Mouse (Mus musculus): Measurements from ENCODE around the gene Olfr847. TPM values are rescaled to one million over a fixed set of nuclear protein-coding genes. Genes with fewer than 3 reads are reported as not detected.

The Olfr847 gene
- total RNA-seq (2012; rRNA removed): not detected in 2 replicates
- not detected in 2 replicates for total RNA-seq (2014; rRNA removed)
- polyA plus RNA-seq (2012; ENCODE audit: insufficient read length, low read depth): not detected in 2 replicates

DNA sequence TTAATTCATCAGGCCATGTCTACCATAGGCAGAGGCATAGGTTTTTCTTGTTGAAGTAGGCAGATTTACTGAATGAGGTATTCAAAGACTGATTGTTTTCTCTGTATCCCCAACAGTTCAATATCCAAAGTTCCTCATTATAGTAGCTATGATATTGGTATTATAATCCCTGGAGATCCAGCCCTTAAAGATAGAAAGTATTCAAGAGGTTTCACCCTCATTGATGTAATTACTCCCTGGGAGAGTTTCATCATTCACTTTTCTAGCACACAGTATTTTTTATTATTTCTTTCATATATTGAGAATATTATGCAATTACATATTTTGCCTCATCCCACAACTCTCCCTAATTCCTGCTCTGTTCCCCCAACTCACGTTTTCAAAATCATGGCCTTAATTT is at the start of gene Olfr847:
Gene Olfr847 (minus strand): TSS at position 101 of the 400 bp plus-strand sequence.
- Histone ChIP-seq H3K27ac (ENCODE audit: insufficient read depth, low read depth) (no peak within 1 kb of the TSS), H3K79me2 (replicated peaks; ENCODE audit: control insufficient read depth, extremely low read depth, insufficient read depth, poor library complexity, severe bottlenecking) (no peaks in the 10 kb centered on the region), H3K9me3 (replicated peaks; ENCODE audit: low read length) (no peaks in the 10 kb centered on the region), H3K27me3 (replicated peaks) (no peaks in the 10 kb centered on the region), H3K4me2 (ENCODE audit: insufficient read depth, low read depth, poor library complexity, severe bottlenecking) (no peak within 1 kb of the TSS), H3K4me3 (replicated peaks in 1 of 3; ENCODE audit: low read depth in 2 of 3, low read length in 2 of 3, poor library complexity in 1 of 3) (no peak within 1 kb of the TSS), H3K36me3 (replicated peaks in 1 of 2; ENCODE audit: control insufficient read depth in 1 of 2, insufficient read depth in 1 of 2, low read length in 1 of 2) (no peaks in the 10 kb centered on the region), H3K9ac (ENCODE audit: insufficient read depth, low read depth) (no peak within 1 kb of the TSS), H3K4me1 (ENCODE audit: control insufficient read depth in 1 of 2, insufficient read depth in 2 of 2) (no peaks in the 10 kb centered on the region)
- no peak for DNase-seq (ENCODE audit: extremely low read depth)
- in situ Hi-C loops (cut with MboI; ENCODE audit: low pct_ligation_motif_present, low pct_unique_long_range_greater_than_20kb, low sequenced_read_pairs) (no loop called here), dilution Hi-C loops (cut with MboI; ENCODE audit: extremely low pct_ligation_motif_present, extremely low pct_unique_long_range_greater_than_20kb, low sequenced_read_pairs) (no loop called here)
- TF ChIP-seq BHLHE40 (IDR thresholded peaks at IDR 0.05; ENCODE audit: low read depth, low read length): no peak

DNA sequence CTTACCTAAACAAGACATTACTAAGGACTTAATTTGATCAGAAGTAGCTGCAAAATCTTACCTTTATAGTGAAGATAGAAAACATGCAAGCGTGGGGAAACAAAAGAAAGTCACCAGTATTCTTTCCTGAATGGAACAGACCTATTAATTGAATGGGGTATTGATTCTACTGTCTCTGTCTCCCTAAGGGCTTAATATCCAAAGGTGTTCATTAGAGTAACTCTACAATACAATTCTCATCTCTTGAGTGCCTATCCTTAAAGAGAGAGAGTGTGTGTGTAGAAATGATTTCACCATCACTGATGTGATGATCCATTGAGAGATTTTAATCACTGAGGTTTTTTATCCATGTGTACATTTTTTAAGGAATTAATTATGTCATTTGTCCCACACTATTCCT is 14.6 kb downstream of the Olfr847 start, which contains the start of gene Olfr846:
Gene Olfr846 (minus strand): TSS at position 101 of the 400 bp plus-strand sequence.
- Histone ChIP-seq H3K9ac (ENCODE audit: insufficient read depth, low read depth) (no peak within 1 kb of the TSS), H3K79me2 (replicated peaks; ENCODE audit: control insufficient read depth, extremely low read depth, insufficient read depth, poor library complexity, severe bottlenecking) (no peaks in the 10 kb centered on the region), H3K27ac (ENCODE audit: insufficient read depth, low read depth) (no peak within 1 kb of the TSS), H3K4me3 (replicated peaks in 1 of 3; ENCODE audit: low read depth in 2 of 3, low read length in 2 of 3, poor library complexity in 1 of 3) (no peak within 1 kb of the TSS), H3K36me3 (replicated peaks in 1 of 2; ENCODE audit: control insufficient read depth in 1 of 2, insufficient read depth in 1 of 2, low read length in 1 of 2) (no peaks in the 10 kb centered on the region), H3K9me3 (replicated peaks; ENCODE audit: low read length) (no peaks in the 10 kb centered on the region), H3K4me2 (ENCODE audit: insufficient read depth, low read depth, poor library complexity, severe bottlenecking) (no peak within 1 kb of the TSS), H3K27me3 (replicated peaks) (no peaks in the 10 kb centered on the region), H3K4me1 (ENCODE audit: control insufficient read depth in 1 of 2, insufficient read depth in 2 of 2) (no peaks in the 10 kb centered on the region)
- DNase-seq (ENCODE audit: extremely low read depth): no peak
- dilution Hi-C loops (cut with MboI; ENCODE audit: extremely low pct_ligation_motif_present, extremely low pct_unique_long_range_greater_than_20kb, low sequenced_read_pairs) (no loop called here), in situ Hi-C loops (cut with MboI; ENCODE audit: low pct_ligation_motif_present, low pct_unique_long_range_greater_than_20kb, low sequenced_read_pairs) (no loop called here)
- TF ChIP-seq USF2 (conservative IDR thresholded peaks at IDR 0.05; ENCODE audit: low read depth, low read length) (no peak), EP300 (IDR thresholded peaks at IDR 0.05; ENCODE audit: low read length) (no peak), ZMIZ1 (IDR thresholded peaks at IDR 0.05; ENCODE audit: low read depth, low read length) (no peak), NELFE (IDR thresholded peaks at IDR 0.05; ENCODE audit: low read depth, low read length) (no peak), POLR2A (IDR thresholded peaks at IDR 0.05; ENCODE audit: low read depth, low read length) (no peak), MXI1 (IDR thresholded peaks at IDR 0.05; ENCODE audit: low read depth, low read length) (no peak), MYC (IDR thresholded peaks at IDR 0.05; ENCODE audit: low read depth, low read length) (no peak), RCOR1 (conservative IDR thresholded peaks at IDR 0.05; ENCODE audit: low read depth, low read length) (no peak), CTCF (conservative IDR thresholded peaks at IDR 0.05 in 1 of 2, IDR thresholded peaks at IDR 0.05 in 1 of 2; ENCODE audit: low read depth in 2 of 2, low read length in 2 of 2) (no peak)

DNA sequence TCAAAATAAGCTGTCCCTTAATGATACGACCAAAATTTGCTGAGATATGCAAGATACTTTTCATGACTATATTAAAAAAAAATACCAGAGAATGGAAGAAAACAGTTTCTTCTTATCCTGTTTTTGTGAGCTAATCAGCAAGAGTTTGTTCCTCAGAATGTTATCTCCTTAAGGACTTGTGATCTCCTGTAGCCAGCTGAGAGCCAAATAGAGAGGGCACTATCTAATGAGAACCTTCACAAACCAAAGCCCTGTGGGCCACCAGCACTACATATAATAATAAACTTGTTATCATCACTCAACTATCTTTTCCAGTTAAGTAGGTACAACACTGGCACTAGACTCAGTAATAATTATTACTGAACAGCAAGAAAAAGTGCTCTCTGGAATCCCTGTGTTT is 42.3 kb downstream of the Olfr847 start, which contains the start of gene Olfr845:
Gene Olfr845 (plus strand): TSS at position 301 of the 400 bp plus-strand sequence.
- Histone ChIP-seq H3K79me2 (replicated peaks; ENCODE audit: control insufficient read depth, extremely low read depth, insufficient read depth, poor library complexity, severe bottlenecking) (no peaks in the 10 kb centered on the region), H3K9me3 (replicated peaks; ENCODE audit: low read length) (no peaks in the 10 kb centered on the region), H3K27ac (ENCODE audit: insufficient read depth, low read depth) (no peak within 1 kb of the TSS), H3K4me2 (ENCODE audit: insufficient read depth, low read depth, poor library complexity, severe bottlenecking) (no peak within 1 kb of the TSS), H3K36me3 (replicated peaks in 1 of 2; ENCODE audit: control insufficient read depth in 1 of 2, insufficient read depth in 1 of 2, low read length in 1 of 2) (no peaks in the 10 kb centered on the region), H3K27me3 (replicated peaks) (no peaks in the 10 kb centered on the region), H3K9ac (ENCODE audit: insufficient read depth, low read depth) (no peak within 1 kb of the TSS), H3K4me3 (replicated peaks in 1 of 3; ENCODE audit: low read depth in 2 of 3, low read length in 2 of 3, poor library complexity in 1 of 3) (no peak within 1 kb of the TSS), H3K4me1 (ENCODE audit: control insufficient read depth in 1 of 2, insufficient read depth in 2 of 2) (no peaks in the 10 kb centered on the region)
- TF ChIP-seq POLR2A (IDR thresholded peaks at IDR 0.05; ENCODE audit: low read depth, low read length) (no peak), ZKSCAN1 (IDR thresholded peaks at IDR 0.05; ENCODE audit: borderline replicate concordance, low read depth, low read length) (no peak), JUND (conservative IDR thresholded peaks at IDR 0.05; ENCODE audit: low read depth, low read length) (no peak), MXI1 (IDR thresholded peaks at IDR 0.05; ENCODE audit: low read depth, low read length) (no peak), MAX (IDR thresholded peaks at IDR 0.05; ENCODE audit: low read length) (no peak), TCF12 (IDR thresholded peaks at IDR 0.05; ENCODE audit: low read depth, low read length) (no peak), MAZ (IDR thresholded peaks at IDR 0.05; ENCODE audit: low read depth, low read length) (no peak), BHLHE40 (IDR thresholded peaks at IDR 0.05; ENCODE audit: low read depth, low read length) (no peak)
- DNase-seq (ENCODE audit: extremely low read depth): no peak
- in situ Hi-C loops (cut with MboI; ENCODE audit: low pct_ligation_motif_present, low pct_unique_long_range_greater_than_20kb, low sequenced_read_pairs): no loop called here
- dilution Hi-C loops (cut with MboI; ENCODE audit: extremely low pct_ligation_motif_present, extremely low pct_unique_long_range_greater_than_20kb, low sequenced_read_pairs): no loop called here

Other genes starting within 250 kb of the Olfr847 start
- gene Olfr837, start 242.4 kb downstream of the Olfr847 start, total RNA-seq (2012; rRNA removed): not detected in 2 replicates
- gene Olfr837, start 242.4 kb downstream of the Olfr847 start, total RNA-seq (2014; rRNA removed): not detected in 2 replicates
- gene Olfr837, start 242.4 kb downstream of the Olfr847 start, polyA plus RNA-seq (2012; ENCODE audit: insufficient read length, low read depth): not detected in 2 replicates
- under 0.01 TPM in 1 of 2 replicates, not detected in the other for gene Olfr839-ps1, start 201.4 kb downstream of the Olfr847 start, total RNA-seq (2012; rRNA removed)
- gene Olfr839-ps1, start 201.4 kb downstream of the Olfr847 start, total RNA-seq (2014; rRNA removed): not detected in 2 replicates
- gene Olfr839-ps1, start 201.4 kb downstream of the Olfr847 start, polyA plus RNA-seq (2012; ENCODE audit: insufficient read length, low read depth): not detected in 2 replicates
- gene Olfr843, start 126.7 kb downstream of the Olfr847 start, total RNA-seq (2012; rRNA removed): not detected in 2 replicates
- not detected in 2 replicates for gene Olfr843, start 126.7 kb downstream of the Olfr847 start, total RNA-seq (2014; rRNA removed)
- not detected in 2 replicates for gene Olfr843, start 126.7 kb downstream of the Olfr847 start, polyA plus RNA-seq (2012; ENCODE audit: insufficient read length, low read depth)
- gene Olfr844, start 62.3 kb downstream of the Olfr847 start, total RNA-seq (2012; rRNA removed): not detected in 2 replicates
- gene Olfr844, start 62.3 kb downstream of the Olfr847 start, total RNA-seq (2014; rRNA removed): not detected in 2 replicates
- gene Olfr844, start 62.3 kb downstream of the Olfr847 start, polyA plus RNA-seq (2012; ENCODE audit: insufficient read length, low read depth): not detected in 2 replicates
- not detected in 2 replicates for gene Olfr845, start 42.2 kb downstream of the Olfr847 start, total RNA-seq (2012; rRNA removed)
- not detected in 2 replicates for gene Olfr845, start 42.2 kb downstream of the Olfr847 start, total RNA-seq (2014; rRNA removed)
- not detected in 2 replicates for gene Olfr845, start 42.2 kb downstream of the Olfr847 start, polyA plus RNA-seq (2012; ENCODE audit: insufficient read length, low read depth)
- not detected in 2 replicates for gene Olfr846, start 14.7 kb downstream of the Olfr847 start, total RNA-seq (2012; rRNA removed)
- gene Olfr846, start 14.7 kb downstream of the Olfr847 start, total RNA-seq (2014; rRNA removed): not detected in 2 replicates
- gene Olfr846, start 14.7 kb downstream of the Olfr847 start, polyA plus RNA-seq (2012; ENCODE audit: insufficient read length, low read depth): not detected in 2 replicates
- not detected in 2 replicates for gene Olfr849, start 61.6 kb upstream of the Olfr847 start, total RNA-seq (2012; rRNA removed)
- gene Olfr849, start 61.6 kb upstream of the Olfr847 start, total RNA-seq (2014; rRNA removed): not detected in 2 replicates
- not detected in 2 replicates for gene Olfr849, start 61.6 kb upstream of the Olfr847 start, polyA plus RNA-seq (2012; ENCODE audit: insufficient read length, low read depth)
- not detected in 2 replicates for gene Olfr850, start 99.6 kb upstream of the Olfr847 start, total RNA-seq (2012; rRNA removed)
- not detected in 2 replicates for gene Olfr850, start 99.6 kb upstream of the Olfr847 start, total RNA-seq (2014; rRNA removed)
- not detected in 2 replicates for gene Olfr850, start 99.6 kb upstream of the Olfr847 start, polyA plus RNA-seq (2012; ENCODE audit: insufficient read length, low read depth)
- not detected in 2 replicates for gene Olfr851, start 114.6 kb upstream of the Olfr847 start, total RNA-seq (2012; rRNA removed)
- gene Olfr851, start 114.6 kb upstream of the Olfr847 start, total RNA-seq (2014; rRNA removed): not detected in 2 replicates
- gene Olfr851, start 114.6 kb upstream of the Olfr847 start, polyA plus RNA-seq (2012; ENCODE audit: insufficient read length, low read depth): not detected in 2 replicates
- gene Olfr853, start 162.4 kb upstream of the Olfr847 start, total RNA-seq (2012; rRNA removed): not detected in 2 replicates
- gene Olfr853, start 162.4 kb upstream of the Olfr847 start, total RNA-seq (2014; rRNA removed): not detected in 2 replicates
- gene Olfr853, start 162.4 kb upstream of the Olfr847 start, polyA plus RNA-seq (2012; ENCODE audit: insufficient read length, low read depth): not detected in 2 replicates
- not detected in 2 replicates for gene Olfr854, start 188.7 kb upstream of the Olfr847 start, total RNA-seq (2012; rRNA removed)
- not detected in 2 replicates for gene Olfr854, start 188.7 kb upstream of the Olfr847 start, total RNA-seq (2014; rRNA removed)
- gene Olfr854, start 188.7 kb upstream of the Olfr847 start, polyA plus RNA-seq (2012; ENCODE audit: insufficient read length, low read depth): not detected in 2 replicates
- gene Olfr855, start 203.9 kb upstream of the Olfr847 start, total RNA-seq (2012; rRNA removed): not detected in 2 replicates
- not detected in 2 replicates for gene Olfr855, start 203.9 kb upstream of the Olfr847 start, total RNA-seq (2014; rRNA removed)
- gene Olfr855, start 203.9 kb upstream of the Olfr847 start, polyA plus RNA-seq (2012; ENCODE audit: insufficient read length, low read depth): not detected in 2 replicates
- 12.2 and 15.6 TPM in 2 replicates for gene Zfp317, start 243.4 kb upstream of the Olfr847 start, total RNA-seq (2012; rRNA removed)
- gene Zfp317, start 243.4 kb upstream of the Olfr847 start, total RNA-seq (2014; rRNA removed): 25.9 and 26.0 TPM in 2 replicates
- 10.2 and 10.7 TPM in 2 replicates for gene Zfp317, start 243.4 kb upstream of the Olfr847 start, polyA plus RNA-seq (2012; ENCODE audit: insufficient read length, low read depth)